Mouse (Mus musculus) adrenal gland, postnatal 10 days (tissue): Measurements from ENCODE around the gene Gab2. TPM values are rescaled to one million over a fixed set of nuclear protein-coding genes. Genes with fewer than 3 reads are reported as not detected.
A peak's percentile ranks its signal among the peaks of the same experiment; 100 is the strongest.

ENCODE experiments used
- DNase-seq: peaks from one replicate; pipeline ENCODE4 v3.0.0; 2021; ENCODE audit warnings: mixed read lengths
- long read RNA-seq, 2 experiments: library from polyadenylated mRNA; stranded (forward); transcript quantifications; one replicate each; pipeline ENCODE4 v2.0.0; 2021
- total RNA-seq, 2 experiments: library from RNA; stranded (reverse); gene quantifications; 2 replicates each; pipeline ENCODE4 v1.2.3; 2021

Gab2 gene
- total RNA-seq: 10 to 100 TPM; 18.1 to 20.9 TPM
- long read RNA-seq, experiment 1, partial matches to known transcripts: 1 of 5 reads
- long read RNA-seq, experiment 1, other reads (novel, unspliced or antisense): 4 of 5 reads
- long read RNA-seq, experiment 2, partial matches to known transcripts: 0 of 1 reads
- long read RNA-seq, experiment 2, other reads (novel, unspliced or antisense): 1 of 1 reads

GRCm38 (mm10) chr7:97081242-97081958 lies at the start of gene Gab2:
Gene Gab2, plus strand, starts transcription at chr7:97081586.
- DNase-seq: peak; percentile 83

GRCm38 (mm10) chr7:97032412-97032811 lies 49.0 kb upstream of the Gab2 start:
- no peak for DNase-seq

- DNase-seq: peak; percentile 15
Measured at GRCm38 (mm10) chr7:97039641-97040040, 41.7 kb upstream of the Gab2 start.

- no peak for DNase-seq
Measured at GRCm38 (mm10) chr7:97041868-97042449, 39.4 kb upstream of the Gab2 start.

- DNase-seq: no peak
Measured at GRCm38 (mm10) chr7:97042981-97043380, 38.4 kb upstream of the Gab2 start.

GRCm38 (mm10) chr7:97060966-97061365 lies 20.4 kb upstream of the Gab2 start:
- no peak for DNase-seq

GRCm38 (mm10) chr7:97071512-97071911 lies 9.9 kb upstream of the Gab2 start:
- DNase-seq: no peak

- no peak for DNase-seq
Measured at GRCm38 (mm10) chr7:97072061-97072460, 9.3 kb upstream of the Gab2 start.

GRCm38 (mm10) chr7:97074974-97075373 lies 6.4 kb upstream of the Gab2 start:
- no peak for DNase-seq

- DNase-seq: no peak
Measured at GRCm38 (mm10) chr7:97076977-97077376, 4.4 kb upstream of the Gab2 start.

- no peak for DNase-seq
Measured at GRCm38 (mm10) chr7:97078685-97079084, 2.7 kb upstream of the Gab2 start.

- DNase-seq: no peak
Measured at GRCm38 (mm10) chr7:97079145-97079544, 2.2 kb upstream of the Gab2 start.

GRCm38 (mm10) chr7:97079651-97080365 lies 1.6 kb upstream of the Gab2 start:
- DNase-seq: no peak

GRCm38 (mm10) chr7:97080621-97081241 lies 655 bp upstream of the Gab2 start:
- DNase-seq: no peak

- DNase-seq: no peak
Measured at GRCm38 (mm10) chr7:97081959-97082218, 503 bp downstream of the Gab2 start.

- DNase-seq: peak; percentile 72
Measured at GRCm38 (mm10) chr7:97082219-97083101, 1.1 kb downstream of the Gab2 start.

GRCm38 (mm10) chr7:97083579-97083978 lies 2.2 kb downstream of the Gab2 start:
- no peak for DNase-seq

GRCm38 (mm10) chr7:97084181-97084580 lies 2.8 kb downstream of the Gab2 start:
- no peak for DNase-seq

GRCm38 (mm10) chr7:97085291-97085690 lies 3.9 kb downstream of the Gab2 start:
- DNase-seq: no peak

- no peak for DNase-seq
Measured at GRCm38 (mm10) chr7:97094241-97094640, 12.9 kb downstream of the Gab2 start.

- no peak for DNase-seq
Measured at GRCm38 (mm10) chr7:97108119-97108518, 26.7 kb downstream of the Gab2 start.

- no peak for DNase-seq
Measured at GRCm38 (mm10) chr7:97128949-97129348, 47.6 kb downstream of the Gab2 start.
